Mouse (Mus musculus): ENCODE measurements around the gene Rab7.

The Rab7 gene

GRCm38 (mm10) chr6:88044577-88045405 is at the start of gene Rab7:
Gene Rab7 (minus strand): TSS chr6:88045270.
- peak; percentile 87 for DNase-seq (ENCODE audit: low spot score)

GRCm38 (mm10) chr6:88088971-88089370 is 43.9 kb upstream of the Rab7 start:
- no peak for DNase-seq (ENCODE audit: low spot score)

GRCm38 (mm10) chr6:88084278-88085151 is 39.4 kb upstream of the Rab7 start, which contains the start of gene Rpn1:
Gene Rpn1 (plus strand): TSS chr6:88084482.
- DNase-seq (ENCODE audit: low spot score), result peak; percentile 91

- no peak for DNase-seq (ENCODE audit: low spot score)
Observed at GRCm38 (mm10) chr6:88083672-88084071, 38.6 kb upstream of the Rab7 start.

- no peak for DNase-seq (ENCODE audit: low spot score)
Observed at GRCm38 (mm10) chr6:88083095-88083494, 38.0 kb upstream of the Rab7 start.

- no peak for DNase-seq (ENCODE audit: low spot score)
Observed at GRCm38 (mm10) chr6:88075960-88076517, 31.0 kb upstream of the Rab7 start.

- DNase-seq (ENCODE audit: low spot score), result peak; percentile 94
Observed at GRCm38 (mm10) chr6:88074752-88075554, 29.9 kb upstream of the Rab7 start.

GRCm38 (mm10) chr6:88071216-88071615 is 26.1 kb upstream of the Rab7 start:
- no peak for DNase-seq (ENCODE audit: low spot score)

GRCm38 (mm10) chr6:88070468-88070867 is 25.4 kb upstream of the Rab7 start:
- DNase-seq (ENCODE audit: low spot score), result no peak

- DNase-seq (ENCODE audit: low spot score), result no peak
Observed at GRCm38 (mm10) chr6:88068739-88069138, 23.7 kb upstream of the Rab7 start.

- no peak for DNase-seq (ENCODE audit: low spot score)
Observed at GRCm38 (mm10) chr6:88067722-88068121, 22.7 kb upstream of the Rab7 start.

GRCm38 (mm10) chr6:88065968-88066367 is 20.9 kb upstream of the Rab7 start:
- no peak for DNase-seq (ENCODE audit: low spot score)

GRCm38 (mm10) chr6:88065116-88065515 is 20.0 kb upstream of the Rab7 start:
- no peak for DNase-seq (ENCODE audit: low spot score)

- DNase-seq (ENCODE audit: low spot score), result no peak
Observed at GRCm38 (mm10) chr6:88064072-88064642, 19.1 kb upstream of the Rab7 start.

GRCm38 (mm10) chr6:88062398-88062797 is 17.3 kb upstream of the Rab7 start:
- no peak for DNase-seq (ENCODE audit: low spot score)

- DNase-seq (ENCODE audit: low spot score), result no peak
Observed at GRCm38 (mm10) chr6:88061406-88061805, 16.3 kb upstream of the Rab7 start.

GRCm38 (mm10) chr6:88060602-88061001 is 15.5 kb upstream of the Rab7 start:
- no peak for DNase-seq (ENCODE audit: low spot score)

- no peak for DNase-seq (ENCODE audit: low spot score)
Observed at GRCm38 (mm10) chr6:88059903-88060302, 14.8 kb upstream of the Rab7 start.

- DNase-seq (ENCODE audit: low spot score), result peak; percentile 44
Observed at GRCm38 (mm10) chr6:88056866-88057265, 11.8 kb upstream of the Rab7 start.

GRCm38 (mm10) chr6:88055663-88056062 is 10.6 kb upstream of the Rab7 start:
- DNase-seq (ENCODE audit: low spot score), result no peak

- DNase-seq (ENCODE audit: low spot score), result no peak
Observed at GRCm38 (mm10) chr6:88054081-88054835, 9.2 kb upstream of the Rab7 start.
